Mouse (Mus musculus) fat pad, adult 2 months (tissue): ENCODE results near the gene Mreg.

Experiments used
- DNase-seq: peaks from one replicate; pipeline ENCODE4 v3.0.0-alpha.2; 2011; ENCODE audit warnings: low read depth, low spot score; ENCODE audit errors: extremely low read depth

The Mreg gene

DNA sequence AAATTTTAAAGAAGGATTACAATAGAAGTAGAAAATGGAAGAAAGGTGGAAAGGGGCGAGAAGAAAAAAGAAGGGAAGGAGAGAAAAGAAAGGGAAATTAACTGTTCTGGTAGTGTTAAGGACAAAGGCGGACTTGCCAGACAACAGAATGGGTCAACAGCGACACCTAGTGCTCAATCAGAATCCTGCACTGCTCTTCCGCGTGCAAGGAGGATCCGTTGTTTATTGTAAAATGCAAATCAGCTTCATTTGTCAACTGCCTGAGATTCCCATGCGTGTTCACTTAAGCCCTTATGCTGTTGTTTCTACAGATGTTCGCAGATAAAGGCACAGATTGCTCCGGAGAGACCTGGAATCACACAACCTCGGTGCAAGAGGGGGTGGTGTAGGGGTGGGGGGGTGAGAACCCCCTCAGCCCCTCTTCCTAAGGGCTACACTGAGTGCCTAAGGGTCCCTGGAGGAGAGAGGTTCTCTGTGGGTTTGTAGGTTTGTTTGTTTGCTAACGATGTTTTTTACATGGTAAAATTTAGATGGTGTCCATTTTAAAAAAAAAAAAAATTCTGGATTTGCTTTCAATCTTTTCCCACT is 70.1 kb downstream of the Mreg start:
- DNase-seq: no peak

- DNase-seq: no peak
Measured at GRCm38 (mm10) chr1:72136101-72136500, 76.0 kb downstream of the Mreg start.

DNA sequence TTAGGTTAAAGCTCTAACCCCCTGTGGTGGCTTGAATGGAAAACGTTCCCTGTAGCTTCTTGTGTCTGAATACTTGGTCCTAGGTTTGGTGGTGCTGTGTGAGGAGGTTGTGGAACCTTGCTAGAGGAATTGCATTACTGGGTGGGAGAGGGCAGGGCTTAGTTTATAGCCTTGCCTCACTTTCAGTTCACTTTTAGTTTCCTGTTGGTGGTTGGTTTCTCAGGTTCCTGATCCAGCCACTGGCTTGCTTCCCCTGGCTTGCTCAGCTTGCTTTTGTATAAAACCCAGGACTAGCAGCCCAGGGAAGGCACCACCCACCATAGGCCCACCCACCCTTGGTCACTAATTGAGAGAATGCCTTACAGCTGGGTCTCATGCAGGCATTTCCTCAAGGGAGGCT is 77.6 kb downstream of the Mreg start:
- no peak for DNase-seq

DNA sequence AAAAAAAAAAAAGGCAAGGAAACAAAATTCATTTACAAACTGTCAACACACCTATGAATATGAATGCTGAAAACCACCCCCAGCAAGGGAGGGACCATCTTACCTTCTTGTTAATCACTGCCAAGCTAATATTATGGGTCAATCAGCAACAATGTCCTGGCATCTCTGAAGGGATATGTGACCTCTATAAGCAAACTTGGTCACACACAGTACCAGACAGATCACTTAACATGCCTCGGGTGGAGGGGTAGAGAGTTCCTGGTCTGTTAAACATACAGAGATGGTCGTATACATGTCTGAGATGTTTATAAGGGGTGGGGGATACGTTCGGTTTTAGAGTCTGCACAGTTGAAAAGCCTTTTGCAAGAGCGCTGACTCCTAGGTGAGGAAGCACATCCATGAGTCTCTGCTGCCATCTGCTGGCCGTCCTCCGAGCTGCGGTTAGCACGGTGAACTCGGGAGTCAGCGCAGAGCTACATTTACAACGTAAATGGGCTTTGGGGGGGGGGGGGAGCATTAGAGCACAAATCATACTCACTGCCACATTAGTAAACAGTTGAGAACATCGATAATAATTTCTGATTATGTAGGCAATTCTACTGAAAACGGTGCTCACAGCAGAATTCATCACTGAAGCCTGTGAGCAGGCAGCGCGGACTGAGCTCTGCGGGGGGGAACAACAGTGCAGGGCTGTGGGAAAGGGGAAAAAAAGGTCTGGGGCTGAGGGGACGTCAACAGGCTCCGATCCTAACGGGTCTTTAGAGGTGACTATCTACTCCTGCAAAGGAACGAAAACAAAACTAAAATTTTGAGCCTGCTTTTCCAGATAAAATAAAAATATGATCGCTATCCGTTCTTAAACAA is 88.4 kb downstream of the Mreg start:
- DNase-seq: no peak

DNA sequence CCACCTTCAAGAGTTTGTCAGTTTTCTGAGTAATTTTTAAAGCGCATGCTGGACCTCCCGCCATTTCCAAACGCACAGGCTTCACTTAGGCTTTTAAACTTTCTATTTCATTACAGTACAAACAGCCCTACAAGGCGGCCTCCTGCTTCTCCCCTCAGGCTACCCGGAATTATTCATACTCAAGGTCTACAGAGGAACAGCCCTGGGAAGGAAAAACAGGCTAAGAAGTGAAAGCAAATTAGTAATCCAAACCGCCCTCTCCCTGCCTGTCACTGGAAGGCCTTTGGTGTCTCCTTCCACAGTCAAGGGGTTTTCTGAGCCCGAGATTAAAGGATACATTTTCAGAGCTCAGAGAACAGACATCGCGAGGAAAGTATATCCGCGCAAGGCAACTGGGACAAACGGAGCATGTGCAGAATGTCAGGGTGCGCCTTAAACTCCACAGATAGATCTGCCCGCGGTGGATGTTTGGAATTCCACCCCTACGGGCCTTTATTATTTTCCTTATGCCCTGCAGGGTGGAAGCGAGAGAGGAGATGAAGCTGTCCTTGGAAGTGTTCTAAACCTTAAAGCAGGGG is 90.4 kb downstream of the Mreg start:
- DNase-seq: no peak

GRCm38 (mm10) chr1:72119981-72120380 is 92.1 kb downstream of the Mreg start:
- no peak for DNase-seq

- no peak for DNase-seq
Measured at GRCm38 (mm10) chr1:72114206-72114605, 97.9 kb downstream of the Mreg start.
